Mouse (Mus musculus) adipose tissue, adult 10 weeks (tissue): ENCODE measurements around the gene Gm10273. TPM values are rescaled to one million over a fixed set of nuclear protein-coding genes. Genes with fewer than 3 reads are reported as not detected.

Experiments used
- polyA plus RNA-seq: library from polyadenylated mRNA; stranded (reverse); fragments of 350-450 nt; fragmentation: Illumina TruSeq; extraction: RNeasy Lipid Tissue Mini Kit (QIAGEN cat#74804); gene quantifications from one replicate; pipeline ENCODE4 v1.2.3, GENCODE M21; 2014; ENCODE audit warnings: low read depth, low replicate concordance

Gene Gm10273
- 2.1 TPM for polyA plus RNA-seq

DNA sequence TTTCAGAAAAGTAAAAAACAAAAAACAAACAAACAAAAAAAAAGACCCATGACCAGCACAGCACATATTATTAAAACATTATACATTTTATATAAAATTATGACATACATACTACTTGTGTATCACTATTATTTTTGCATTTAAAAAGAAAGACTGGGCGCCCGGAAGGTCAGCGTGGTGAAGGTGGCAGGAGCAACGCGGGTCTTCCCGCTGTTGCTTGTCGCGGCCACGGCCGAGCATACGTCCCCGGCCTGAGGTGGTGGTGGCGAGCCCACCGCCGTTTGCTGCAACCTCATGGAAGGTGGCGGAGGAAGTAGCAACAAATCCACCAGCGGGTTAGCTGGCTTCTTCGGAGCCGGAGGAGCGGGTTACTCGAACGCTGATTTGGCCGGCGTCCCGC lies at the start of gene Gm10273:
Gene Gm10273, plus strand, starts transcription at position 172 of the 400 bp plus-strand sequence.

DNA sequence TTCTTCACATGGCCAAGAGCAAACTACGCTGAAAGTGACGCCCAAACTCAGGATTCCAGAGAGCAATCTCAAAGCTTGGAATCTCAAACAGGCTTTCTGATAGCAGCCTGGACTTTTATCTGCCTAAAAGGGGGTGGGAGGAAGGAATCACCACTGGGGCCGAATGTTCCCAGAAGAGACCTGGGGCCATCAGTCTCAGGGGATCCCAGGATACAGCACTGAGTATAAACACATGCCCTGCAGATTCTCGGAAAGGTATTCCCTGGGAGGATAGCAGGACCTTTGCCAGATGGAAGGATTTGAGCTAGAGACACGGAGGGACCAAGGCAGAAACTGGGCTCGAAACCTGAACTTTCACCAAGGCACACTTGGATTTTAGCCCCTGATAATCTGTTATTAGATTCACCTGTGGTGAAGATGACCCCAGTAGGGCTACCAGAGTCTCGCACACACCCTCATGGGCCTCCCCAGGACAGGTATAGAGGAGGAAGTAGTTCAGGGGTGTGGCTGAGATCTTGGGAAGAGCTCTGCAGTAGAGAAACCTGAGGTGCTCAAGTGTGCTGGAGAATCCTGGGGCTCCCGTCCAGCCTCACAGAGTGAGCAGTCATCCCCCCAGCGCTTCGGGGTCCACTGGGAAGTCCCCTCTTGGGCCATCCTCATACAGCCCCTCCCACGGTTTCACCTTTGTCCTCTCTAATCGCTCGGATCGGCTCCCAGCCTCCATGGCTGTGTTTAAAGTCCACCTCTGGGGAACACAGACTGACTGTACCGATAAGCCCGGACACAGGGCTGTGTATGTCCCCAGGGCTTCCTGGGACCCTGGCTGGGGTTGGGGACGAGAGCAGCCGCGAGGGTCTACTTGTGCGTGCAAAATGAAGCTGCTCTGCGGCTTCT lies 7.7 kb downstream of the Gm10273 start, which contains the start of gene Pla2g12b:
Gene Pla2g12b, plus strand, starts transcription at position 762 of the 894 bp plus-strand sequence.

DNA sequence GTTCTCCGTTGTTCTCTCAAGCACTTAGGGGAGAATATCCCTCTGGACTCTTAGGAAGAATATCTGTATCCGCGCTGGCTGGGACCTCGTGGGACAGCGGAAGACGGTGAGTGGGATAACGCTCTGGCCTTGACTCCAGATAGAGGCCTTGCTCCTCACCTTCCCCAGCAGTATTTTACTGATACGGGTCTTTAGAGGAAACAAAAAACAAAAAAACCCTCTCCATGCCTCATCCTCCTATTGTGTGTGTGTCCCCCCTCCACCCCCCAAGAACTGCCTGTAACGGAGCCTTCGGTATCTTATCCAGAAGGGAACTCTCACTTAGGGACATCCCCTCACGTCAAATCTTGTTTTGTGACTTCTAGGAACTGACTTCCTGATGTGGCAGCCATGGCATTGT lies 46.3 kb downstream of the Gm10273 start, which contains the start of gene Oit3:
Gene Oit3, minus strand, starts transcription at position 44 of the 400 bp plus-strand sequence.

Other genes with a start within 250 kb of the Gm10273 start
- 25.1 TPM for gene Sept10, start 173.8 kb upstream of the Gm10273 start, polyA plus RNA-seq
- gene Sowahc, start 173.7 kb upstream of the Gm10273 start, polyA plus RNA-seq = 15.5 TPM
- 19.3 TPM for gene P4ha1, start 72.3 kb upstream of the Gm10273 start, polyA plus RNA-seq
- gene Pla2g12b, start 8.0 kb downstream of the Gm10273 start, polyA plus RNA-seq = 0.60 TPM
- gene Oit3, start 46.1 kb downstream of the Gm10273 start, polyA plus RNA-seq = 0.72 TPM
- not detected for gene Gm10322, start 220.4 kb downstream of the Gm10273 start, polyA plus RNA-seq
- gene Mcu, start 221.1 kb downstream of the Gm10273 start, polyA plus RNA-seq = 7.8 TPM